In the genomic region with DNA sequence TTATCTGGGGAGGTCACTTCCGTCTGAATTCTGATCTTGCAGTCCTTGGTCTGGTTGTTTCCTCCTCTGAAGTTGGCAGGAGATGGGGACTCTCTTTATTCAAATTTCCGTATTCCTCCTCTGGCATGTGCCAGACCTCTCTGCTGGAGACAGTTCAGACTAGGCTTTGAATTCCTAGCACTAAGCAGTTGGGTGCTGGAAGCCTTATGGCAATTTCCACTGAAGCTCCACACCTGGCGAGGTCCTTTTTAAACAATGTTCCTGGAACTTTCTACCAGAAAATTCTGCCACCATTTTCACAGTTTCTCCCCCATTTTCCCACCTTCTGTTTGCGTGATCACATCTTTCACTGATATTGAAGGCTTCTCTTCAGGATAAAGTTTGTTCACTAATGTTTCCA, we compare ENCODE assay signal across 31 mouse cellular contexts.
DNase-seq lines count a peak whose midpoint lies in the region; ATAC-seq lines count a peak whose summit lies in the region.
"Had no signal": no experiment of that assay in that cellular context is flagged by ENCODE, and none has a peak within 500 bp of the region (broad histone marks: within the 10 kb centered on the region; RNA-seq: fewer than 3 reads in every experiment).

No protein-coding gene starts in this region.

- H3K9ac ChIP-seq in forebrain, embryonic 14.5 days (ENCODE audit: low read length), result no peak overlapping the region
- no peak overlapping the region for H3K9ac ChIP-seq in forebrain, embryonic 12.5 days
- H3K9ac ChIP-seq: embryonic facial prominence, embryonic 15.5 days; forebrain, embryonic 13.5 days; heart, embryonic 13.5 days; hindbrain, embryonic 14.5 days; limb, embryonic 15.5 days; liver, embryonic 13.5 days; midbrain, embryonic 13.5 days; neural tube, embryonic 13.5 days had no signal

- no peak for ATAC-seq in forebrain, embryonic 14.5 days
- ATAC-seq in forebrain, embryonic 12.5 days (ENCODE audit: low FRiP score), result no peak
- ATAC-seq: forebrain, embryonic 13.5 days; inflammation-experienced regulatory T-cells, adult 6 months; lung, postnatal 0 days; midbrain, embryonic 13.5 days had no signal

- no peak overlapping the region for H3K4me3 ChIP-seq in forebrain, embryonic 14.5 days (ENCODE audit: low read depth, low read length)
- no peak overlapping the region for H3K4me3 ChIP-seq in forebrain, embryonic 12.5 days (replicated peaks)
- H3K4me3 ChIP-seq: embryonic facial prominence, embryonic 10.5 days; embryonic facial prominence, embryonic 15.5 days; forebrain, embryonic 13.5 days; heart, embryonic 13.5 days; limb, embryonic 10.5 days; limb, embryonic 15.5 days; liver, embryonic 13.5 days; midbrain, embryonic 13.5 days; neural tube, embryonic 13.5 days had no signal

- no peaks in the 10 kb centered on the region for H3K9me3 ChIP-seq in forebrain, embryonic 14.5 days (replicated peaks; ENCODE audit: control insufficient read depth, low read length)
- H3K9me3 ChIP-seq in forebrain, embryonic 12.5 days, result no peaks in the 10 kb centered on the region
- H3K9me3 ChIP-seq: embryonic facial prominence, embryonic 10.5 days; embryonic facial prominence, embryonic 15.5 days; forebrain, embryonic 13.5 days; heart, embryonic 13.5 days; limb, embryonic 10.5 days; limb, embryonic 15.5 days; liver, embryonic 13.5 days; midbrain, embryonic 13.5 days; neural tube, embryonic 13.5 days had no signal

- 71% methylated on average over 4 of the region's 4 CpGs for WGBS in forebrain, embryonic 14.5 days
- WGBS in forebrain, embryonic 12.5 days, result 77% methylated on average over 4 of the region's 4 CpGs

- no peaks in the 10 kb centered on the region for H3K4me1 ChIP-seq in forebrain, embryonic 14.5 days (ENCODE audit: control insufficient read depth, insufficient read depth, low read length)
- H3K4me1 ChIP-seq in forebrain, embryonic 12.5 days, result no peaks in the 10 kb centered on the region
- H3K4me1 ChIP-seq: embryonic facial prominence, embryonic 10.5 days; embryonic facial prominence, embryonic 15.5 days; forebrain, embryonic 13.5 days; heart, embryonic 13.5 days; limb, embryonic 10.5 days; limb, embryonic 15.5 days; liver, embryonic 13.5 days; midbrain, embryonic 13.5 days; neural tube, embryonic 13.5 days had no signal

- no peaks in the 10 kb centered on the region for H3K27me3 ChIP-seq in forebrain, embryonic 14.5 days (replicated peaks; ENCODE audit: control insufficient read depth, insufficient read depth, low read length)
- H3K27me3 ChIP-seq in forebrain, embryonic 12.5 days, result no peaks in the 10 kb centered on the region
- H3K27me3 ChIP-seq: embryonic facial prominence, embryonic 15.5 days; forebrain, embryonic 13.5 days; heart, embryonic 13.5 days; limb, embryonic 15.5 days; liver, embryonic 13.5 days; midbrain, embryonic 13.5 days; neural tube, embryonic 13.5 days had no signal

- DNase-seq in cerebellum, adult 11-12 months, result peak; percentile 4
- no peak for DNase-seq in cerebellum, adult 8-10 months
- peak; percentile 5 for DNase-seq in forebrain, embryonic 14.5 days (ENCODE audit: low spot score)
- peak; percentile 14 for DNase-seq in left cerebral cortex, adult 11 months (ENCODE audit: low spot score)
- no peak for DNase-seq in left cerebral cortex, postnatal 14 days (ENCODE audit: low spot score in 2 of 2)
- peak; percentile 73 for DNase-seq in brain, adult 2 months (ENCODE audit: low read depth, low spot score)
- DNase-seq in adrenal gland, adult 18-20 months (ENCODE audit: low spot score in 2 of 2), result no peak
- DNase-seq: adrenal gland, postnatal 10 days; gastrocnemius, postnatal 10 days; heart, postnatal 10 days; kidney, adult 11 months; kidney, postnatal 14 days; layer of hippocampus, postnatal 36 days; liver, embryonic 13.5 days; lung, adult 18-20 months; thymus, adult 2 months; thymus, postnatal 36 days had no signal

- no peak overlapping the region for H3K27ac ChIP-seq in forebrain, embryonic 14.5 days (ENCODE audit: low read depth, low read length)
- no peak overlapping the region for H3K27ac ChIP-seq in forebrain, embryonic 12.5 days
- H3K27ac ChIP-seq: embryonic facial prominence, embryonic 10.5 days; embryonic facial prominence, embryonic 15.5 days; forebrain, embryonic 13.5 days; heart, embryonic 13.5 days; hindbrain, embryonic 14.5 days; limb, embryonic 10.5 days; limb, embryonic 15.5 days; liver, embryonic 13.5 days; macrophage; midbrain, embryonic 13.5 days; neural tube, embryonic 13.5 days had no signal

- H3K4me2 ChIP-seq in forebrain, embryonic 14.5 days (ENCODE audit: low read length), result no peak overlapping the region
- no peak overlapping the region for H3K4me2 ChIP-seq in forebrain, embryonic 12.5 days
- H3K4me2 ChIP-seq: embryonic facial prominence, embryonic 15.5 days; forebrain, embryonic 13.5 days; heart, embryonic 13.5 days; hindbrain, embryonic 14.5 days; limb, embryonic 15.5 days; liver, embryonic 13.5 days; midbrain, embryonic 13.5 days; neural tube, embryonic 13.5 days had no signal

- H3K36me3 ChIP-seq in forebrain, embryonic 14.5 days (ENCODE audit: control insufficient read depth, insufficient read depth, low read length), result no peaks in the 10 kb centered on the region
- no peaks in the 10 kb centered on the region for H3K36me3 ChIP-seq in forebrain, embryonic 12.5 days (replicated peaks)
- H3K36me3 ChIP-seq: embryonic facial prominence, embryonic 10.5 days; embryonic facial prominence, embryonic 15.5 days; G1E; heart, embryonic 13.5 days; limb, embryonic 10.5 days; limb, embryonic 15.5 days; liver, embryonic 13.5 days; midbrain, embryonic 13.5 days; neural tube, embryonic 13.5 days had no signal

- intact Hi-C loops in left cerebral cortex, postnatal 14 days (cut with DNase I), result no loop called here

Comparison
In these comparisons a context has a peak if more than half of its experiments do, and no peak if none do; other contexts are left out.
1. DNase-seq: peak in cerebellum, adult 11-12 months (single experiment), forebrain, embryonic 14.5 days (single experiment), left cerebral cortex, adult 11 months (single experiment) and brain, adult 2 months (single experiment); none in cerebellum, adult 8-10 months (single experiment), left cerebral cortex, postnatal 14 days (0 of 2) and adrenal gland, adult 18-20 months (0 of 2).